Mouse (Mus musculus): ENCODE results near the gene Retreg1. TPM values are rescaled to one million over a fixed set of nuclear protein-coding genes. Genes with fewer than 3 reads are reported as not detected.

Gene Retreg1
- polyA plus RNA-seq, 1 experiment from 2014 or later = 2.9 TPM

- no peaks in the 10 kb centered on the region for H3K36me3 ChIP-seq (ENCODE audit: control insufficient read depth, insufficient read depth, low read length)
- H3K27ac ChIP-seq (replicated peaks; ENCODE audit: low read depth, low read length) = no peak overlapping the region
- H3K4me2 ChIP-seq (ENCODE audit: low read depth, severe bottlenecking) = no peak overlapping the region
- WGBS = 91% methylated on average over 7 of the region's 7 CpGs
- H3K9me3 ChIP-seq (ENCODE audit: control insufficient read depth, low read length) = no peaks in the 10 kb centered on the region
- no peaks in the 10 kb centered on the region for H3K27me3 ChIP-seq (ENCODE audit: control insufficient read depth, insufficient read depth, low read length)
- no peak overlapping the region for H3K9ac ChIP-seq (ENCODE audit: low read length)
- DNase-seq (ENCODE audit: low spot score) (no peak), ATAC-seq (ENCODE audit: insufficient number of reproducible peaks, low FRiP score, low TSS enrichment, low read depth) (no peak)
- no peaks in the 10 kb centered on the region for H3K4me1 ChIP-seq (ENCODE audit: control insufficient read depth, insufficient read depth, low read length)
- no peak overlapping the region for H3K4me3 ChIP-seq (ENCODE audit: low read depth, low read length)
Measured at GRCm38 (mm10) chr15:25861900-25862299, 18.9 kb downstream of the Retreg1 start.

GRCm38 (mm10) chr15:25865605-25866004 lies 22.6 kb downstream of the Retreg1 start:
- WGBS = 87% methylated on average over 3 of the region's 3 CpGs
- Histone ChIP-seq H3K9ac (ENCODE audit: low read length) (no peak overlapping the region), H3K36me3 (ENCODE audit: control insufficient read depth, insufficient read depth, low read length) (no peaks in the 10 kb centered on the region), H3K27ac (replicated peaks; ENCODE audit: low read depth, low read length) (no peak overlapping the region), H3K4me1 (ENCODE audit: control insufficient read depth, insufficient read depth, low read length) (no peaks in the 10 kb centered on the region), H3K9me3 (ENCODE audit: control insufficient read depth, low read length) (no peaks in the 10 kb centered on the region), H3K4me2 (ENCODE audit: low read depth, severe bottlenecking) (no peak overlapping the region), H3K4me3 (ENCODE audit: low read depth, low read length) (no peak overlapping the region), H3K27me3 (ENCODE audit: control insufficient read depth, insufficient read depth, low read length) (no peaks in the 10 kb centered on the region)
- no peak for DNase-seq (ENCODE audit: low spot score)
- ATAC-seq (ENCODE audit: insufficient number of reproducible peaks, low FRiP score, low TSS enrichment, low read depth) = no peak

- no peak overlapping the region for H3K9ac ChIP-seq (ENCODE audit: low read length)
- H3K9me3 ChIP-seq (ENCODE audit: control insufficient read depth, low read length) = no peaks in the 10 kb centered on the region
- 87% methylated on average over 6 of the region's 6 CpGs for WGBS
- H3K27me3 ChIP-seq (ENCODE audit: control insufficient read depth, insufficient read depth, low read length) = no peaks in the 10 kb centered on the region
- H3K4me2 ChIP-seq (ENCODE audit: low read depth, severe bottlenecking) = no peak overlapping the region
- no peak for DNase-seq (ENCODE audit: low spot score)
- no peak overlapping the region for H3K27ac ChIP-seq (replicated peaks; ENCODE audit: low read depth, low read length)
- H3K4me3 ChIP-seq (ENCODE audit: low read depth, low read length) = no peak overlapping the region
- H3K4me1 ChIP-seq (ENCODE audit: control insufficient read depth, insufficient read depth, low read length) = 0 out of 2 replicates have a peak, but pooled peaks cover under 1% of the 10 kb centered on the region
- H3K36me3 ChIP-seq (ENCODE audit: control insufficient read depth, insufficient read depth, low read length) = no peaks in the 10 kb centered on the region
- ATAC-seq (ENCODE audit: insufficient number of reproducible peaks, low FRiP score, low TSS enrichment, low read depth) = no peak
Measured at GRCm38 (mm10) chr15:25866106-25866505, 23.1 kb downstream of the Retreg1 start.

- Histone ChIP-seq H3K36me3 (ENCODE audit: control insufficient read depth, insufficient read depth, low read length) (no peaks in the 10 kb centered on the region), H3K27me3 (ENCODE audit: control insufficient read depth, insufficient read depth, low read length) (no peaks in the 10 kb centered on the region), H3K4me1 (ENCODE audit: control insufficient read depth, insufficient read depth, low read length) (peaks cover 11% of the 10 kb centered on the region; the same call in 1 of the 2 replicates), H3K27ac (replicated peaks; ENCODE audit: low read depth, low read length) (no peak overlapping the region), H3K4me2 (ENCODE audit: low read depth, severe bottlenecking) (no peak overlapping the region), H3K9ac (ENCODE audit: low read length) (no peak overlapping the region), H3K9me3 (ENCODE audit: control insufficient read depth, low read length) (no peaks in the 10 kb centered on the region), H3K4me3 (ENCODE audit: low read depth, low read length) (no peak overlapping the region)
- DNase-seq (ENCODE audit: low spot score) = no peak
- WGBS = 33% methylated on average over 5 of the region's 5 CpGs
- no peak for ATAC-seq (ENCODE audit: insufficient number of reproducible peaks, low FRiP score, low TSS enrichment, low read depth)
Measured at GRCm38 (mm10) chr15:25869129-25869528, 26.1 kb downstream of the Retreg1 start.

GRCm38 (mm10) chr15:25871470-25871869 lies 28.5 kb downstream of the Retreg1 start:
- Histone ChIP-seq H3K4me3 (ENCODE audit: low read depth, low read length) (no peak overlapping the region), H3K27me3 (ENCODE audit: control insufficient read depth, insufficient read depth, low read length) (no peaks in the 10 kb centered on the region), H3K4me1 (ENCODE audit: control insufficient read depth, insufficient read depth, low read length) (peaks cover 11% of the 10 kb centered on the region; the same call in 1 of the 2 replicates), H3K4me2 (ENCODE audit: low read depth, severe bottlenecking) (no peak overlapping the region), H3K9me3 (ENCODE audit: control insufficient read depth, low read length) (no peaks in the 10 kb centered on the region), H3K9ac (ENCODE audit: low read length) (no peak overlapping the region), H3K27ac (replicated peaks; ENCODE audit: low read depth, low read length) (no peak overlapping the region), H3K36me3 (ENCODE audit: control insufficient read depth, insufficient read depth, low read length) (no peaks in the 10 kb centered on the region)
- WGBS = 91% methylated on average over 7 of the region's 7 CpGs
- no peak for DNase-seq (ENCODE audit: low spot score)
- no peak for ATAC-seq (ENCODE audit: insufficient number of reproducible peaks, low FRiP score, low TSS enrichment, low read depth)

- no peak overlapping the region for H3K27ac ChIP-seq (replicated peaks; ENCODE audit: low read depth, low read length)
Measured at GRCm38 (mm10) chr15:25872118-25872517, 29.1 kb downstream of the Retreg1 start.

GRCm38 (mm10) chr15:25872657-25873056 lies 29.7 kb downstream of the Retreg1 start:
- 85% methylated on average over 9 of the region's 9 CpGs for WGBS

More at GRCm38 (mm10) chr15:25872118-25872517, 29.1 kb downstream of the Retreg1 start:
- peak; percentile 36 for DNase-seq (ENCODE audit: low spot score)
- Histone ChIP-seq H3K4me3 (ENCODE audit: low read depth, low read length) (no peak overlapping the region), H3K4me1 (ENCODE audit: control insufficient read depth, insufficient read depth, low read length) (peaks cover 11% of the 10 kb centered on the region; the same call in 1 of the 2 replicates), H3K36me3 (ENCODE audit: control insufficient read depth, insufficient read depth, low read length) (no peaks in the 10 kb centered on the region), H3K9me3 (ENCODE audit: control insufficient read depth, low read length) (no peaks in the 10 kb centered on the region), H3K4me2 (ENCODE audit: low read depth, severe bottlenecking) (no peak overlapping the region), H3K27me3 (ENCODE audit: control insufficient read depth, insufficient read depth, low read length) (no peaks in the 10 kb centered on the region), H3K9ac (ENCODE audit: low read length) (no peak overlapping the region)
- ATAC-seq (ENCODE audit: insufficient number of reproducible peaks, low FRiP score, low TSS enrichment, low read depth) = peak; percentile 67
- WGBS = 35% methylated on average over 9 of the region's 9 CpGs

GRCm38 (mm10) chr15:25873536-25873935 lies 30.6 kb downstream of the Retreg1 start:
- 85% methylated on average over 1 of the region's 1 CpGs for WGBS
- H3K27ac ChIP-seq (replicated peaks; ENCODE audit: low read depth, low read length) = no peak overlapping the region

More at GRCm38 (mm10) chr15:25872657-25873056, 29.7 kb downstream of the Retreg1 start:
- H3K4me2 ChIP-seq (ENCODE audit: low read depth, severe bottlenecking) = no peak overlapping the region
- no peaks in the 10 kb centered on the region for H3K27me3 ChIP-seq (ENCODE audit: control insufficient read depth, insufficient read depth, low read length)
- no peak overlapping the region for H3K27ac ChIP-seq (replicated peaks; ENCODE audit: low read depth, low read length)
- H3K9me3 ChIP-seq (ENCODE audit: control insufficient read depth, low read length) = no peaks in the 10 kb centered on the region
- H3K4me1 ChIP-seq (ENCODE audit: control insufficient read depth, insufficient read depth, low read length) = peaks cover 11% of the 10 kb centered on the region; the same call in 1 of the 2 replicates
- ATAC-seq (ENCODE audit: insufficient number of reproducible peaks, low FRiP score, low TSS enrichment, low read depth) = no peak
- no peaks in the 10 kb centered on the region for H3K36me3 ChIP-seq (ENCODE audit: control insufficient read depth, insufficient read depth, low read length)
- DNase-seq (ENCODE audit: low spot score) = no peak
- H3K4me3 ChIP-seq (ENCODE audit: low read depth, low read length) = no peak overlapping the region
- no peak overlapping the region for H3K9ac ChIP-seq (ENCODE audit: low read length)

GRCm38 (mm10) chr15:25876601-25877161 lies 33.7 kb downstream of the Retreg1 start:
- H3K4me3 ChIP-seq (ENCODE audit: low read depth, low read length) = no peak overlapping the region
- no peak overlapping the region for H3K4me2 ChIP-seq (ENCODE audit: low read depth, severe bottlenecking)
- H3K9ac ChIP-seq (ENCODE audit: low read length) = no peak overlapping the region
- no peaks in the 10 kb centered on the region for H3K36me3 ChIP-seq (ENCODE audit: control insufficient read depth, insufficient read depth, low read length)
- DNase-seq (ENCODE audit: low spot score) (no peak), ATAC-seq (ENCODE audit: insufficient number of reproducible peaks, low FRiP score, low TSS enrichment, low read depth) (no peak)
- H3K27me3 ChIP-seq (ENCODE audit: control insufficient read depth, insufficient read depth, low read length) = no peaks in the 10 kb centered on the region
- no peak overlapping the region for H3K27ac ChIP-seq (replicated peaks; ENCODE audit: low read depth, low read length)
- no peaks in the 10 kb centered on the region for H3K9me3 ChIP-seq (ENCODE audit: control insufficient read depth, low read length)
- H3K4me1 ChIP-seq (ENCODE audit: control insufficient read depth, insufficient read depth, low read length) = peaks cover 6% of the 10 kb centered on the region; the same call in 1 of the 2 replicates
- WGBS = 52% methylated on average over 15 of the region's 15 CpGs

More at GRCm38 (mm10) chr15:25873536-25873935, 30.6 kb downstream of the Retreg1 start:
- Histone ChIP-seq H3K4me3 (ENCODE audit: low read depth, low read length) (no peak overlapping the region), H3K9ac (ENCODE audit: low read length) (no peak overlapping the region), H3K27me3 (ENCODE audit: control insufficient read depth, insufficient read depth, low read length) (no peaks in the 10 kb centered on the region), H3K4me2 (ENCODE audit: low read depth, severe bottlenecking) (no peak overlapping the region), H3K9me3 (ENCODE audit: control insufficient read depth, low read length) (no peaks in the 10 kb centered on the region), H3K36me3 (ENCODE audit: control insufficient read depth, insufficient read depth, low read length) (no peaks in the 10 kb centered on the region), H3K4me1 (ENCODE audit: control insufficient read depth, insufficient read depth, low read length) (peaks cover 11% of the 10 kb centered on the region; the same call in 1 of the 2 replicates)
- no peak for ATAC-seq (ENCODE audit: insufficient number of reproducible peaks, low FRiP score, low TSS enrichment, low read depth)
- no peak for DNase-seq (ENCODE audit: low spot score)

All from limb, embryonic 11.5 days (tissue).